Mouse (Mus musculus): ENCODE results near the gene Copz2.

DNA sequence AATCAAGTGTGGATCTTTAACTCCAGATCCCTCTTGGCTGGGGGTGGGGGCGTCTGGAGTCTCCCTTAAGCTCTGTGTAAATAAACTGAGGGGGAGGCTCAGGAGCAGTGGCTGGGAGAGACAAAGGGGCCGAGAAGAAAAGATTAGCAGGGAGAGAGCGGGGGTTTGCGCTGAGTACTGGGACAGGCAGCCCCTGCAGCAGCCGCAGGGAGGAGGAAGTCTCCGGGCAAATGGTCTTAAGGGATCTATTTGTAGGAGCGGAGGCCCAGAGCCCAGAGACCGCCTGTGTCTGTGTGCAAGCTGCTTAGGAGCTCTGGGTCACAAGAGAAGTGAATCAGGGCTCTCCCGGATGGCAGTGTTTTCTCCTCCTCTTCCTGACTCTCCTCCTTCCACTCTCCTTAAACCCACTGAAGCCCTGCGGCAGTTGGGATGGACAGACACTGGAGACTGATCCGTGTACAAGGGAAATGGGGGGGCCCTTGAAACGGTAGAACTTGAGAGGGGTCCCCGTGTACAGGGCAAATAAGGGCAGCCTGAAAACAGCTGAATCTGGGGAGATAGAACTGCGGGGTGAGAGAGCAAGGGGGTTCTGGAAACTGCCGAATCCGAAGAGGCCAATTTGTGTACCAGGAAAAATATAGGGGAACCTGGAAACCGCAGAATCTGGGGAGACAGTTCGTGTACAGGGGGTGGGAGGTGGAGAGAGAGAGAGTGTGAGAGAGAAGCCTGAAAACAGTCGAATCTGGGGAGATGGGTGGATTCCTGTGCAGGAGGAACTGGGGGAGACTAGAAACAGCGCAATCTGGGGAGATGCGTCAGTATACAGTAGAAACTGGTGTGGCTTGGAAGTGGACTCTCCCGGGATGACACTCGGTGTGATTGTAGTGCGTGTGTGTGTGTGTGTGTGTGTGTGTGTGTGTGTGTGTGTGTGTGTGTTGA, 23.0 kb downstream of the Copz2 start:
- TF ChIP-seq MYOD1 (IDR thresholded peaks at IDR 0.05; ENCODE audit: control insufficient read depth, insufficient read length, low read depth) (no peak), CTCF (IDR thresholded peaks at IDR 0.05; ENCODE audit: control insufficient read depth, insufficient read depth, insufficient read length) (no peak), FOSL1 (IDR thresholded peaks at IDR 0.05; ENCODE audit: insufficient read depth, low read length, poor library complexity, severe bottlenecking) (no peak), USF1 (IDR thresholded peaks at IDR 0.05; ENCODE audit: low read depth) (no peak), MYOG (IDR thresholded peaks at IDR 0.05; ENCODE audit: control insufficient read depth, extremely low read depth, insufficient read length) (no peak), MAX (IDR thresholded peaks at IDR 0.05) (no peak)
